Mouse (Mus musculus) E14TG2a.4 (cell line): ENCODE results near the gene Megf9.

Experiments
- H3K27me3 ChIP-seq: 2 replicates; pipeline ENCODE4 v1.6.1; 2014; ENCODE audit warnings: low read length, control low read depth; ENCODE audit not compliant: insufficient read depth
- H3K36me3 ChIP-seq: 2 replicates; pipeline ENCODE4 v1.6.1; 2014; ENCODE audit warnings: low read length, control low read depth; ENCODE audit not compliant: insufficient read depth
- H3K4me1 ChIP-seq: replicated peaks from 2 replicates; pipeline ENCODE4 v1.6.1; 2014; ENCODE audit warnings: low read depth, low read length, control low read depth
- H3K4me3 ChIP-seq: replicated peaks from 2 replicates; pipeline ENCODE4 v1.5.1; 2014; ENCODE audit warnings: mild to moderate bottlenecking, low read length
- H3K9me3 ChIP-seq: 2 replicates; pipeline ENCODE4 v1.6.1; 2014; ENCODE audit warnings: low read length, control low read depth
- CTCF ChIP-seq: conservative IDR thresholded peaks from 2 replicates; pipeline ENCODE4 v1.5.1; 2014; ENCODE audit warnings: low read length
- NANOG ChIP-seq: IDR thresholded peaks from 2 replicates; pipeline ENCODE4 v1.6.1; 2014; ENCODE audit warnings: borderline replicate concordance, low read length, mixed read lengths
- POU5F1 ChIP-seq: IDR thresholded peaks from 2 replicates; pipeline ENCODE4 v1.6.1; 2014; ENCODE audit warnings: low read length, borderline replicate concordance

Megf9 gene

DNA sequence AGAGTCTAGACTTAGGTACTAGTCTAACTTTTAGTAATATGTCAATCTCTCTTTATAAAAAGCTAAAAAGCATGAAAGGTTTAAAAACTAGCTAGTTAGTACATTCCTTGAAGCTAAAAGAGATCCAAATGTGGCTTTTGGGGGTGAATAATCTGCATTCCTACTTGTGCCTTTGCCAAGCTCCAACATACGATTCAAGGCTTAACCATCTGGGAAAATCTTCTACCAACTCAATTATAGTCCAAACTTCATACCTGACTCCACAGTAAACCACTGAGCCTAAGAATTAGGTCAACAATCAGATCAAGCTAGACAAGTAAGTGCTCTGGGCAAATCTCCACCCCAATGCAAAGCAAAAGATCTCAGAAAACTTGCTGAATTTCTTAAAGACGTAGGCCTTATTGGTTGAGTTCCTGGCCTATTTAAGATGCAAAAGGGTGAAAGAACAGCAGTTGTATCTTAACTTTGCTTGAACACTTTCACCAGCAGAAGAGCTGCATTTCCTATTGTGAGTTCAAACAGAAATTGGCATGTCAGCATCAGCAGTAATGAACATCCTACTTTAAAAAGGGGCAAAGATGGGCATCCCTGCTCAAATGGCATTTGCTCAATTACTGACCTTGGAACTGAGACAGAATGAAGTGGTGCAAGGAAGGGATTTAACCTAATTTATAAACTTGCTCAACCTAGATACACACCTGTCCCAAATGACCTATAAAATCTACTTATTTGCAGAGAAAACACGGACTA, 1.6 kb downstream of the Megf9 start:
- Histone ChIP-seq H3K4me3 (peak overlapping the region; percentile 90; the same call in 1 of the 2 replicates), H3K9me3 (no peaks in the 10 kb centered on the region), H3K27me3 (peaks cover 23% of the 10 kb centered on the region), H3K4me1 (peaks cover 31% of the 10 kb centered on the region), H3K36me3 (no peaks in the 10 kb centered on the region)
- TF ChIP-seq CTCF, result no peak
- TF ChIP-seq POU5F1, result no peak
- TF ChIP-seq NANOG, result no peak

DNA sequence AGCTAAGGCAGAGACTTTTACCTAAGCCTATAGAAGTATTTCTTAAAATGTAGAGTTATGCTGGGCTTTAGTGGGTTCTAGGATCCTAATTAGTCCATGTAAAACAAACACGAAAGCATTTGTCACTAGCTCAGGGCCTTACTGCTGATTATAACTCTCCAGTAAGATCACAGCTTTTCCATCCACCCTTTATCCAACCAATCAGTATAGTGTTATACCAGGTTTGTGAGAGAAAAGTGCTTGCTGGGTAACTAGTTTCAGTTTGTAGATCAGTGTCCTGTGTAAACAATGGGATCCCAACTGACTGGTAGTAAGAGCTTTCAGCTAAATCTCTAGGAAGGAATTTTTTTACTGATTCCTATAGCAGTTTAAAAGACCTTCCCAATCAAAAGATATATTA, 3.8 kb downstream of the Megf9 start:
- Histone ChIP-seq H3K27me3 (peaks cover 22% of the 10 kb centered on the region), H3K4me3 (no peak overlapping the region), H3K4me1 (peaks cover 17% of the 10 kb centered on the region), H3K9me3 (no peaks in the 10 kb centered on the region), H3K36me3 (no peaks in the 10 kb centered on the region)
- TF ChIP-seq NANOG, result no peak

DNA sequence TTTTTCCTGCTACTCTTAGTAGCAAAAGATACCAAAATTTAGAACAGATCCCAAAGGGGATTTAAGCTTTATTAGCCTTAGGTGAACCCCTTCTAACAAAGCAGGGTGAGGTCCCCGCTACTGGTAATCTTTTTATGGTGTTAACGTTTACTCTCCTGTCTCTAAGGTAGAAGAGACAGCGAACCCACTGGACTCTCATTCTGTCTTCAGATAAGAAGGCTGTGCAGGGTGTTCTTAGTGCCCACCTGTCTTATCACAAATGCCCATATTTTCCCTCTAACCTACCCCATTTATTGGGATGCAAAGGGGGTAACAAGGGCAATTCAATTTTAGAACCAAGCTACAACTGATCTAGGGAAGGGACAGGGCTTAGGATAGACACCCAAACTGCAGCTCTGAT, 6.2 kb downstream of the Megf9 start:
- no peaks in the 10 kb centered on the region for H3K9me3 ChIP-seq
- H3K4me3 ChIP-seq, result no peak overlapping the region
- H3K36me3 ChIP-seq, result no peaks in the 10 kb centered on the region
- H3K4me1 ChIP-seq, result peaks cover 4% of the 10 kb centered on the region
- H3K27me3 ChIP-seq, result peaks cover 10% of the 10 kb centered on the region
- no peak for TF ChIP-seq NANOG
- no peak for TF ChIP-seq CTCF
- TF ChIP-seq POU5F1, result no peak

DNA sequence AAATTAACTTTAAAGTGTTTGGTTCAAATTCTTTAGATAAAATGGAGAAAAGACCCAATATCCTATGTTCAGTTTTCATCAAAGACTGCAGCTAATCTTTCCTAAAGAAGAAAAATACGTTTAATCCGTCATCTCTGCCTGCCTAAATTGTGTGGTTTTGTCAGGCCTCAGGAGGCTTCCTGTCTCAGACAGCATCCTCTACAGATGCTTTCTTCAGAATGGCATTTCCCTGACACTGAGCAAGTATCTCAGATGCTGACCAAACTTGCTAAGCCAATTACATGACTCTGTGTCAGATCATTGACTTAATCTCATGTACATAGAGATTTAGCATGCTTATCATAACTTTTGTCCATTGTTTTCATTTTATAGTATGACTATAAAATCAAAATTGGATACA, 11.4 kb downstream of the Megf9 start:
- Histone ChIP-seq H3K9me3 (no peaks in the 10 kb centered on the region), H3K36me3 (no peaks in the 10 kb centered on the region), H3K4me3 (no peak overlapping the region), H3K4me1 (no peaks in the 10 kb centered on the region), H3K27me3 (no peaks in the 10 kb centered on the region)
- no peak for TF ChIP-seq NANOG
- no peak for TF ChIP-seq CTCF
- no peak for TF ChIP-seq POU5F1

DNA sequence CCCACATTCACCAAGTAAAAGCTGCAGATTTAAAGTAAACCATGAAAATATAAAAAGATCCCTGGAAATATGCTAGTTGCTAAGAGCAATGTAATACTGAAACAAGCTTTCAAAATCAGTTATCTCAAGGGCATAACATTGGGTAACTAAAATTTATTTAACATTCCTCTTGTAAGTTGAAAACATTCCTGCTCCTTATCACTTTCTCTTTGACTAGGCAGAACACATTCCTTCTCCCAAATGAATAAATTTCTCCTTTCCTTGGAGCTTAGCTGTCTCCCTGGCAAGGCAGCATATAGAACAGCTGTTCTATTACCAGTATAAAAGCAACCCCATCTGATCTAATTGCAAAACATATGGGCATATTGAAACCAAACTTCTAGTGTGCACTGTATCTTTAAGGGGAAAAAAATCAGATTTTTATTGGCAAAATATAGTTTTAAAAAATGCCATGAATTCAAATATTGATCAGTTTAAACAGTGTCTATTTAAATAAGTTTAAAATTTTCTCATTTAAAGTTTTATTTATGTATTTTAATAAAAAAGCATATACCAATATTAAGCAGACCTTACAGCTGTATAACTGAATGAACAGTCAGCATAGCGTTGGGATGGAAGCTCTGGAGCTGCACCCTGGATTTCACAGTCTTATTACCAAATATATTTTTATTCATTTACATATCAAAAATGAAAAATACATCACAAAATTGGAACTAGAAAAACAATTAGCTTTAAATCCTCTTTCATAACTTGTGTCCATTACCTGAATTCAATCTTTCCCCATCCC, 13.1 kb downstream of the Megf9 start:
- TF ChIP-seq NANOG, result no peak
- no peak for TF ChIP-seq CTCF
- TF ChIP-seq POU5F1, result no peak
- H3K4me3 ChIP-seq, result no peak overlapping the region
- no peaks in the 10 kb centered on the region for H3K36me3 ChIP-seq
- no peaks in the 10 kb centered on the region for H3K9me3 ChIP-seq
- H3K27me3 ChIP-seq, result no peaks in the 10 kb centered on the region
- H3K4me1 ChIP-seq, result no peaks in the 10 kb centered on the region

DNA sequence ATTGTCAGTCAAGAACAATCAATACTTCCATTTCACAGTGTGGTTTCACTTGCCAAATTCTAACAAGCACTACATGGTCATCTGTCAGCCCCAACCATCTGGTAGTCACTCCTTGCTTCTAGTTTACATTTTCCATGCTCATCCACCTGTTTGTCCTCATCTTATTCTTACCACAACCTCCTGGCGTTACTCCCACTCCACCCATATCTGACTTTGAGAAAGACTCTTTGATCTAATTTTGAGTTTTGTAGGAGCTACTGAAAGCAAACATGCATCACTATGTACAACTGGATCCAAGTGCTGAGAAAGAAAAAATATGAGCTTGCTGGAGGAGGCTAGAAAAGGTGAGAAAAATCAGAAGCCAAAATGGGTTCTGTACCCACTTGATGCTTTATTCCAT, 17.1 kb downstream of the Megf9 start:
- no peaks in the 10 kb centered on the region for H3K9me3 ChIP-seq
- H3K4me3 ChIP-seq, result no peak overlapping the region
- no peaks in the 10 kb centered on the region for H3K4me1 ChIP-seq
- no peaks in the 10 kb centered on the region for H3K36me3 ChIP-seq
- no peaks in the 10 kb centered on the region for H3K27me3 ChIP-seq
- TF ChIP-seq NANOG (no peak), POU5F1 (no peak), CTCF (no peak)

DNA sequence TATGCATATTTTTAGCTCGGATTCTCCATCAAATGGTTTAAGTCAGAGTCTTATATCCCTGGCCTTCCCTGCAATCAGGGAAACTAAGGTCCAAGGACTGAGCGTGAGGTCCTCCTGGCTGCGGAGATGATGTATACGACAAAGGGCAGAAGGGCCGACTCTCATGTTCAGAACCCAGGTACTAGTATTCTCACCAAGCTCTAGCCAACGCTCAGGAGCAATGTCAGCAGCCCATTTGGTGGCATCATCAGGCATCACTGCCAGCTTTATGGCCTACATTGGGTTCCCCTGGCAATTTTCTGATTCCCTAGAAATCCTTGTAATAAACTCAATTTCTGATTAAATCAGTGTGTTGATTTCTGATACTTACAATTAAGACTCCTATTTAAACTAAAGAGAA, 18.5 kb downstream of the Megf9 start:
- TF ChIP-seq POU5F1 (no peak), NANOG (no peak), CTCF (no peak)
- Histone ChIP-seq H3K36me3 (no peaks in the 10 kb centered on the region), H3K4me3 (no peak overlapping the region), H3K4me1 (no peaks in the 10 kb centered on the region), H3K27me3 (no peaks in the 10 kb centered on the region), H3K9me3 (no peaks in the 10 kb centered on the region)

DNA sequence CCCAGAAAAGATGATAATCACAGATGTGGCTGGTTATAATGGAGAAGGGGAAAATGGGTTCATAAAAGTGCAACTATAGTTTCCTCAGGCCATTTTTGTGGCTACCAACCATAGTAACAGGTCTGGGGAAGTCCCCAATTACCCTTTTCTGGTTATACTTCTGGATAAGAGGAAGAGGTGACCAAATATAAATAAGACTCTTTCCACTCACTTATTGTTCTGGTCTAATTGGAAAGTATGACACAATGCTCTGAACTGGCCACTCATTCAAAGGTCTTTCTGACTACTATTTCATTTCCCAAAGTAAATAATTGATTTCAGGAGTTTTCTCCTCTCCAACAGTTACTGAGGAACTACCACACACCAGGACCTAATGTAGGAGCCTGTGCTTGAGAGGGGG, 19.3 kb downstream of the Megf9 start:
- Histone ChIP-seq H3K36me3 (no peaks in the 10 kb centered on the region), H3K27me3 (no peaks in the 10 kb centered on the region), H3K9me3 (no peaks in the 10 kb centered on the region), H3K4me1 (no peaks in the 10 kb centered on the region), H3K4me3 (no peak overlapping the region)
- TF ChIP-seq CTCF, result no peak
- TF ChIP-seq NANOG, result no peak
- no peak for TF ChIP-seq POU5F1

DNA sequence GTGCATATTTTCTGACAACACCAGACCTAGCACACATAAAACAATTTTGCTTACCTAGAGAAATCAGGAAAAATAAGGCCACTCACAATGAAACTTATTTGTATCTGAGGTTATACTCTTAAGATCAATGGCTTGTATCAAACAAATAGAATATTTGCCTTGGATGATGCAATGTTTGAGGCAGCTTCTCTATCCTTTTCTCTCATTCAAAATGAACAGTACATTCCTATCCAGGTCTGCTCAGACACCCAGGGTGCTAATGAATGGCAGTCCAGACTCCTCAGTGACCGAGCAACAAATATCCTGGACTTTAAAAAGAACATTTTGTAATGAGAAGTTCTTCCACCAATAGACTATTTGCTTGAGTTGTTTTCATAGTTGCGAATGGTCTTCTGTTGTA, 24.8 kb downstream of the Megf9 start:
- no peaks in the 10 kb centered on the region for H3K9me3 ChIP-seq
- H3K36me3 ChIP-seq, result no peaks in the 10 kb centered on the region
- no peak overlapping the region for H3K4me3 ChIP-seq
- TF ChIP-seq NANOG (no peak), CTCF (no peak), POU5F1 (no peak)
- no peaks in the 10 kb centered on the region for H3K27me3 ChIP-seq
- H3K4me1 ChIP-seq, result no peaks in the 10 kb centered on the region
